Mouse (Mus musculus): Measurements from ENCODE around the gene Mkks.

The Mkks gene

DNA sequence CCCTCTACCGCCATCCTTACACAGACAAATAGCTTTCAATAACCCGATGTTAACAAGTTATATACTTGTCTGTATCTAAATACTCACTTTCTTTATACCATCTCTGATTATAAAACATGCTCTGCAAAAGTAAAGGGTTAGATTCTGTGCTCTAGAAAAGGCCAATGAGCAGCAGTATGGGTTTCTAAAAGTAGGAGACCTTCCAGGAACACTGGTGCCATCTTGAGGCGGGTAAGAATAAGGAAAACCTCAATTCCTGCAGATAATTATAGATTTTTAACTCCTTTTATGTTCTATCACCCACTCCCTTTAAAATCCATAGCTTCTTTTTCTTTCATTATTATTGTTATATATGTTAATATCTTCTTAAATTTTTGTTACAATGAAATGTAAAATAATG is 55.3 kb downstream of the Mkks start:
- DNase-seq (ENCODE audit: low read depth, low spot score) = no peak

DNA sequence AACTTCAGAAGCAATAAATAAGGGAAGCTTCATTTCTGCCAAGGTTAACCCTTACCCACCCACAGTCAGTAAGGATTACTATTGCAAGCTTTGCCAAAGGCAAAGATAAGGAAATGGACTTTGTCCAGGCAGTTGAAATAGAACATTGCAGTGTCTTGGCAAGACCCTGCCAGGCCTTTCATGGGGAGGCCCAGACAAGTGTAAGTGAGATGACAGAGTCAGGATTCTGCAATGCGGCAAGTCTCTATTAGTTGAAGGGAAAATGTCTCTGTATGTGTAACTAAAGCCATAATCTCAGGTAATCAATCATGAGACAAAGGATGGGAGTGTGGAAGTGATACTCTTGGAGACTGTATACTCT is 56.5 kb downstream of the Mkks start:
- no peak for DNase-seq (ENCODE audit: low read depth, low spot score)

DNA sequence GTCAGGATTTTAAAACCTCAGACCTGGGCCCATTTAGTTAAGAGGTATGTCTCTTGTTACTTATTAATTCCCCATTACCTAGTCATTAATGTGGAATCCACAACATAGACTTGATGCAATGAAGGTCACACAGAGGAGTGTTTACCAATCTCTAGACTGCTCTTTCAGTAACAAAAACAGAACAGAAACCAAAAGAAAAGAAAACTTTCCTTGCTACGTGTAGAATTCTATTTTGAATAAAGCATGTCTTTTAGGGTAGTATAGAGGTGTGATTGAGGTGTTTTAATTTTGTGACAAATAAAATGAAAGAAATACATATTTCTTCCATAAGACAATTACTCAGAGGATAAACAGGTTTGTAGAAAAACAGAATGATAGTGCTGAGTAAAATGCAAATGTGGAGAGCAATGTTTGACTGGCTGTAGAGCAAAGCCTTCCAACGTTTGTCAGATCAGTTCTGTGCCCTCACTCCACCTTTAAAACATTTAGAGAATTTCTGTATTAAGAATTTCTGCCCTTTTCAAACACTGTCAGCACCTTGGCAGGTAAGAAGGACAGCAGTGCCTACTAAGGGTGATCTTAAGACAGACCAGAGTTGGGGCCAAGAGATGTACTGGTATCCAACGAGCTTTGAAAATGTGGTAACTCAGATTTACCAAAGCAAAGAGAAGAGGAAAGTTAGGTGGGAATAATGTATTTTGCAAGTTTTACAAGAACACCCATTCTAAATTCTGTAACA is 57.0 kb downstream of the Mkks start:
- no peak for DNase-seq (ENCODE audit: low read depth, low spot score)

DNA sequence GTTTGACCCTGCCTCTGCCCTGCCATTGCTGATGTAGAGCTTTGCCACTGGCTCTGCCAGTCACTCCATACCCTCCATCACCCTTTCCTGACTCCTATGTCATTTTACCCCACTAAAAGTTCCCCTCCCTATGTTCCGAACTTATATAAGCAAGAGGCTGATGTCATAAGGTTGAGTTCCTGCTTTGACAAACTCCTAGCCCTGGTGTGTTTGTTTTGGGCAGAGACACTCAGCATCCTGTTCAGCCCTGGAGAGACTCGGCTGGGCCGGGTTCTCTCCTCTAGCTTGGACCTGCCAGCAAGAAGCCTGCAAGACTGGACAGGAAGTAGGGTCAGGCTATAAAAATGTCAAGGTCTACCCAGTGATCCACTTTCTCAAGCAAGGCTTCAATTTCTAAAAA is 58.3 kb downstream of the Mkks start:
- no peak for DNase-seq (ENCODE audit: low read depth, low spot score)

DNA sequence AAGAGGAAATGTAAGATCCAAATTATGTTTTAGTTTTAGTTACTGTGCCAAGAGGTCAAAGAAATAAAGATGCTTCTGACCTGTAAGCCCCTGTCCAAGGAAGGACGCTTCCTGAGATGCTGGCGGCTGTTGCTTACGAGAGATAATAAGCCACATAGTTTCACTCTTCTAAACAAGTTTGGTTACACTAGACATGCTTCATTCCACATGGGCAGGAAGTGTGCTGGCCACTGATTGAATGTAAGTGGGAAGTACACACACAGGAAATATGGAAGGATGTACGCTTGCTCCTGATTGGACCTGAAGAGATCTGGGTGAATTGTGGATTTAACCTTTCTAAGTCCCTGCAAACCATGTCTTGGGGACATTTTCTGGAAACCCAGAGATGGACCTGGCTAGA is 63.6 kb downstream of the Mkks start:
- no peak for DNase-seq (ENCODE audit: low read depth, low spot score)

All from c-Kit-negative CD71-positive TER-119-positive erythroid progenitor cells, embryonic 14.5 days (primary cell).